Mouse (Mus musculus) hindbrain, embryonic 13.5 days (tissue): ENCODE measurements at regions not wholly inside any gene's neighbourhood (a gene's known extent, or its start where the extent isn't known, plus 50 kb on each side); places are given as distances from the start of the nearest gene placed in this dataset.

Experiments
- ATAC-seq: fragments of 200-750 bp; cut with Nextera tagmentation; 2 replicates; pipeline ENCODE4 v1.8.0; 2017; ENCODE audit warnings: moderate TSS enrichment; ENCODE audit not compliant: low FRiP score
- H3K27ac ChIP-seq: fragments of 300-500 bp; sonication (generic); 2 replicates; pipeline ENCODE4 v1.5.1; 2015; ENCODE audit warnings: inconsistent platforms, mild to moderate bottlenecking, moderate library complexity
- H3K27me3 ChIP-seq: fragments of 300-500 bp; sonication (generic); 2 replicates; pipeline ENCODE4 v1.6.1; 2015; ENCODE audit warnings: mild to moderate bottlenecking, inconsistent platforms
- H3K36me3 ChIP-seq: fragments of 300-500 bp; sonication (generic); 2 replicates; pipeline ENCODE4 v1.6.1; 2015; ENCODE audit warnings: mild to moderate bottlenecking, inconsistent platforms
- H3K4me1 ChIP-seq: fragments of 300-500 bp; sonication (generic); replicated peaks from 2 replicates; pipeline ENCODE4 v1.6.1; 2015; ENCODE audit warnings: inconsistent platforms
- H3K4me2 ChIP-seq: fragments of 300-500 bp; sonication (generic); 2 replicates; pipeline ENCODE4 v1.6.1; 2015; ENCODE audit warnings: inconsistent platforms, mild to moderate bottlenecking, moderate library complexity
- H3K4me3 ChIP-seq: fragments of 300-500 bp; sonication (generic); 2 replicates; pipeline ENCODE4 v1.5.1; 2015; ENCODE audit warnings: mild to moderate bottlenecking, inconsistent platforms
- H3K9ac ChIP-seq: fragments of 300-500 bp; sonication (generic); 2 replicates; pipeline ENCODE4 v1.6.1; 2015; ENCODE audit warnings: mild to moderate bottlenecking, inconsistent platforms
- H3K9me3 ChIP-seq: fragments of 300-500 bp; sonication (generic); 2 replicates; pipeline ENCODE4 v1.6.1; 2016; ENCODE audit warnings: inconsistent platforms
- WGBS: fragments of 180-500 bp; shearing (Covaris S2); methylation state at CpG from one replicate; pipeline ENCODE4 v1.1.7; 2015; 5-methylcytosine and 5-hydroxymethylcytosine counted together

- 30% methylated on average over 5 of the region's 5 CpGs for whole genome bisulfite sequencing
- Histone ChIP-seq H3K9me3 (no peaks in the 10 kb centered on the region), H3K4me3 (no peak overlapping the region), H3K36me3 (no peaks in the 10 kb centered on the region), H3K27me3 (no peaks in the 10 kb centered on the region), H3K4me1 (peaks cover 11% of the 10 kb centered on the region), H3K9ac (no peak overlapping the region), H3K4me2 (no peak overlapping the region), H3K27ac (peak overlapping the region; percentile 13; the same call in 1 of the 2 replicates)
- no peak for ATAC-seq
These were observed 157.0 kb downstream of the Gas1 start for GRCm38 (mm10) chr13:60020175-60020487.

GRCm38 (mm10) chr13:60019291-60020174 is 157.6 kb downstream of the Gas1 start:
- H3K4me3 ChIP-seq, result no peak overlapping the region
- H3K36me3 ChIP-seq, result no peaks in the 10 kb centered on the region
- 29% methylated on average over 13 of the region's 13 CpGs for WGBS
- H3K4me1 ChIP-seq, result peaks cover 11% of the 10 kb centered on the region
- H3K27me3 ChIP-seq, result no peaks in the 10 kb centered on the region
- no peak overlapping the region for H3K4me2 ChIP-seq
- H3K9me3 ChIP-seq, result no peaks in the 10 kb centered on the region
- peak overlapping the region; percentile 13; the same call in 1 of the 2 replicates for H3K27ac ChIP-seq
- no peak overlapping the region for H3K9ac ChIP-seq
- no peak for ATAC-seq

GRCm38 (mm10) chr13:60015854-60016366 is 161.3 kb downstream of the Gas1 start:
- WGBS, result 77% methylated on average over 8 of the region's 8 CpGs
- H3K27me3 ChIP-seq, result no peaks in the 10 kb centered on the region
- H3K4me1 ChIP-seq, result peaks cover 11% of the 10 kb centered on the region
- H3K9me3 ChIP-seq, result no peaks in the 10 kb centered on the region
- no peak overlapping the region for H3K27ac ChIP-seq
- no peak overlapping the region for H3K4me3 ChIP-seq
- H3K9ac ChIP-seq, result no peak overlapping the region
- ATAC-seq, result no peak
- no peak overlapping the region for H3K4me2 ChIP-seq
- H3K36me3 ChIP-seq, result no peaks in the 10 kb centered on the region

- WGBS, result 69% methylated on average over 16 of the region's 16 CpGs
- Histone ChIP-seq H3K36me3 (no peaks in the 10 kb centered on the region), H3K9ac (no peak overlapping the region)
These were observed 164.9 kb downstream of the Gas1 start for GRCm38 (mm10) chr13:60012046-60012813.

GRCm38 (mm10) chr13:60011092-60011491 is 166.1 kb downstream of the Gas1 start:
- no peak overlapping the region for H3K9ac ChIP-seq
- WGBS, result 80% methylated on average over 2 of the region's 2 CpGs

More at GRCm38 (mm10) chr13:60012046-60012813, 164.9 kb downstream of the Gas1 start:
- Histone ChIP-seq H3K27ac (no peak overlapping the region), H3K27me3 (no peaks in the 10 kb centered on the region), H3K4me2 (no peak overlapping the region), H3K4me3 (no peak overlapping the region), H3K4me1 (peaks cover 5% of the 10 kb centered on the region; the same call in 1 of the 2 replicates), H3K9me3 (no peaks in the 10 kb centered on the region)
- no peak; the same call in 1 of the 2 replicates for ATAC-seq

DNA sequence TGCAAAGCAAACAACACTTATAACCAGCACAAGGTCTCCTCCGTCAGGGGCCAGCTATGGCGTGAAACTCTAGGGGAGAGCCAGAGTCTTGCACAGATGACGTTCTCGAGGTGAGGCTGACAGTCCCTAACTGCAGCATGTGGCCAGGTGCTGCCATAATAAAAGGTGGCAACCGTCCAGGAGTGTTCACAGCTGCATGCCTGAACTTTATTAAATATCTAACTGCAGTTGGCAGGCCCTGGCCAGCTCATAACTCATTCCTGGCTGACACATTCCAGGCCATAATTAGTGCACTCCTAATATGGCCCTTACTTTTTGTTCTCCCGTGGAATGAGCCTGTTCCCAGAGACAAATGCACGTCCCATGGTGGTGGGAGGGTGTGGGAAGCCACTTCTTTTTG is 169.6 kb downstream of the Gas1 start:
- no peaks in the 10 kb centered on the region for H3K9me3 ChIP-seq
- H3K4me2 ChIP-seq, result no peak overlapping the region
- H3K9ac ChIP-seq, result no peak overlapping the region
- peaks cover 5% of the 10 kb centered on the region; the same call in 1 of the 2 replicates for H3K4me1 ChIP-seq
- no peak for ATAC-seq
- H3K27ac ChIP-seq, result no peak overlapping the region
- WGBS, result 46% methylated on average over 7 of the region's 7 CpGs
- no peaks in the 10 kb centered on the region for H3K36me3 ChIP-seq
- 0 out of 2 replicates have a peak, but pooled peaks cover 6% of the 10 kb centered on the region for H3K27me3 ChIP-seq
- no peak overlapping the region for H3K4me3 ChIP-seq

More at GRCm38 (mm10) chr13:60011092-60011491, 166.1 kb downstream of the Gas1 start:
- no peak for ATAC-seq
- Histone ChIP-seq H3K36me3 (no peaks in the 10 kb centered on the region), H3K9me3 (no peaks in the 10 kb centered on the region), H3K27ac (no peak overlapping the region), H3K27me3 (no peaks in the 10 kb centered on the region), H3K4me1 (peaks cover 5% of the 10 kb centered on the region; the same call in 1 of the 2 replicates), H3K4me3 (no peak overlapping the region), H3K4me2 (no peak overlapping the region)

DNA sequence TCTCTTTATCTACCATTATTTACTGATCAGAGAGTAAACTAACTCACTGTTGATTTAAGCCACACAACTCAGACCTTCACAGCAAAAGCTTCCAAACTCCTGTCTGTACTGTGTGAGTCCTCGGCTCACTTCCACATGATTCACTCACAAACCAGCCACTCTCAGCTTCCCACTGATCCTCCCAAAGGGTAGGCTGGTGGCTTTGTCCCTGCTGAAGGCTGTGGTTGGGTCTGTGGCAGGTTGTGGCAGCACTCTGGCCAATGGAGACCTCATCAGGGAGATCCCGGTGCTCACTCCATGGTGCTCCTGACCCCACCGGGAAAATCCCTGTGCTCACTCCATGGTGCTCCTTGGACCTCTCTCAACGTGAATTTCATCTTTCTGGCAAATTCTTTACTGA is 170.1 kb downstream of the Gas1 start:
- Histone ChIP-seq H3K4me3 (no peak overlapping the region), H3K36me3 (no peaks in the 10 kb centered on the region), H3K4me1 (peaks cover 5% of the 10 kb centered on the region; the same call in 1 of the 2 replicates), H3K9ac (no peak overlapping the region), H3K27me3 (0 out of 2 replicates have a peak, but pooled peaks cover 6% of the 10 kb centered on the region), H3K4me2 (no peak overlapping the region), H3K27ac (no peak overlapping the region), H3K9me3 (no peaks in the 10 kb centered on the region)
- WGBS, result 79% methylated on average over 4 of the region's 4 CpGs
- no peak for ATAC-seq

DNA sequence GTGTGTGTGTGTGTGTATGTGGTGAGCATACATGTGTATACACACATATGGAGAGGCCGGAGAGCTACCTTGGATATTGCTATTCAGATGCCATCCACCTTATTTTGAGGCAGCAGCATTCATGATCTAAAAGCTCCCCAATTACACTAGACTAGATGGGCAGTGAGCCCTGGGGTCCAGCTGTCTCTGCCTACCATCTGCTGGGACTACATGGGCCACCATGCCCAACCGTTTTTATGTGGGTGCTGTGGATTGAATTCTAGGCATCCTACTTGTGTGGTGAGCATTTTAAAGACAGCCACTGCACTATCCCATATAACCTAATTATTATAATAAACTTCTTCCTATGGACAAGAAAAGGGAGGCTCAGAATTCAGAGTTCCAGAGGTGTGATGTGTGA is 172.6 kb downstream of the Gas1 start:
- no peak overlapping the region for H3K4me3 ChIP-seq
- H3K4me2 ChIP-seq, result no peak overlapping the region
- H3K27me3 ChIP-seq, result 0 out of 2 replicates have a peak, but pooled peaks cover 6% of the 10 kb centered on the region
- H3K27ac ChIP-seq, result no peak overlapping the region
- no peak overlapping the region for H3K9ac ChIP-seq
- WGBS, result 94% methylated on average over 2 of the region's 2 CpGs
- no peak for ATAC-seq
- peaks cover 5% of the 10 kb centered on the region; the same call in 1 of the 2 replicates for H3K4me1 ChIP-seq
- H3K9me3 ChIP-seq, result no peaks in the 10 kb centered on the region
- H3K36me3 ChIP-seq, result no peaks in the 10 kb centered on the region

- no peak for ATAC-seq
- WGBS, result 95% methylated on average over 8 of the region's 8 CpGs
These were observed 175.1 kb downstream of the Gas1 start for GRCm38 (mm10) chr13:60002098-60002497.

DNA sequence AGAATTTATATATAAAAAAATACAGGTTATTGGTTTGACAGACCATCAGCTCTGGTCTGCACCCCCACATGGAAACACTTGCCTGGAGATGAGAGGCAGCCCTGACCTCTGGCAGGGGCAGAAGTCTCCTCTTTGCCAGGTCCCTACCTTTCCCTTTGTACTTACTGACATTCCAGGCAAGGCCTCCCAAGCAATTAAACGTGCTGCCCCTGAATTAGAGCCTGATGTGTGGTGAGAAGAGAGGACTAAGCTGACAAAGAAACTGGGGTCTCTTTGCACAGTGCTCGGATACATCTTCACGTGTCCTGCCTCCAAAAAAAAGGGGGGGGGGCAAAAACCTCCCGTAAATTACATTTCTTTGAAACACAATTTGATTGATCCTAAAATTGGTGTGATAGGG is 175.5 kb downstream of the Gas1 start:
- H3K4me3 ChIP-seq, result no peak overlapping the region
- no peak overlapping the region for H3K4me2 ChIP-seq
- 54% methylated on average over 4 of the region's 4 CpGs for WGBS
- ATAC-seq, result no peak
- no peaks in the 10 kb centered on the region for H3K4me1 ChIP-seq
- no peak overlapping the region for H3K9ac ChIP-seq
- H3K36me3 ChIP-seq, result no peaks in the 10 kb centered on the region
- H3K9me3 ChIP-seq, result no peaks in the 10 kb centered on the region
- 0 out of 2 replicates have a peak, but pooled peaks cover 6% of the 10 kb centered on the region for H3K27me3 ChIP-seq
- H3K27ac ChIP-seq, result no peak overlapping the region

More at GRCm38 (mm10) chr13:60002098-60002497, 175.1 kb downstream of the Gas1 start:
- Histone ChIP-seq H3K9me3 (no peaks in the 10 kb centered on the region), H3K9ac (no peak overlapping the region), H3K27ac (no peak overlapping the region), H3K4me2 (no peak overlapping the region), H3K4me1 (no peaks in the 10 kb centered on the region), H3K27me3 (0 out of 2 replicates have a peak, but pooled peaks cover 6% of the 10 kb centered on the region), H3K36me3 (no peaks in the 10 kb centered on the region), H3K4me3 (no peak overlapping the region)

DNA sequence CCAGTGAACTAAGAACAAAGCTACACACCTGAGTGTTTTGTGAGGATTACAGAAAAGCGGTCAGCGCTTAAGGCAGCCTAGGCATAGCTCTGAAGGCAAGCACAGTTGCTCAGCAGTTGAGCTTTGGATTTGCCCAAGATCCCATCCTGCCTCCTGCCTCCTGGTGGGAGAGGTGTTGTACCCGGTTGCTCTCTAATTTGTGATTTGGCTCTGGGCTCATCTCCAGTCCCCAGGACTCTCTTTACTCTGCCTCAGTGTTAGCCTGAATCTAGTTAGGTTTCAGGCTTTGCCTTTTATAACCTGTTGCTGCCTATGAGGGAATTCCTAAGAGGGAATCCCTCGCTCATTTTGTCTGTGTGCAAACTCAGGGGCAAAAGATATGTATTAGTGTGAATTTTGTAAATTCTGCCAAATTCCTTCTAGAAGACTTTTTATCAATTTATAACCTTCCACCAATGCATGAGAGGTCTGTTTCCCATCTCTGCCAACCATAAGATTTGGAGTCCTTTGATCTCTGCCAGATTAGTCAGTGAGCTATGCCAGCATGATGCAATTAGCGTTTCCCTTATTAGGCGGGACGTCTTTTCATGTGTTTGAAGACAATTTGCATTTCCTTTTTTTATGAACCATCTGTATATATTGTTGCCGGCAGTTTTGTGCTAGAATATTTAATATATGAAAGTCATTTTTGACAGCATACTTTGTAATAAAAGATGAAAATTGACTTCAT is 176.4 kb downstream of the Gas1 start:
- ATAC-seq, result no peak
- Histone ChIP-seq H3K36me3 (no peaks in the 10 kb centered on the region), H3K9ac (no peak overlapping the region), H3K4me3 (no peak overlapping the region), H3K27me3 (0 out of 2 replicates have a peak, but pooled peaks cover 6% of the 10 kb centered on the region), H3K4me2 (no peak overlapping the region), H3K27ac (no peak overlapping the region), H3K9me3 (no peaks in the 10 kb centered on the region), H3K4me1 (no peaks in the 10 kb centered on the region)
- WGBS, result 61% methylated on average over 8 of the region's 8 CpGs
